Mouse (Mus musculus) gastrocnemius, postnatal 10 days (tissue): Measurements from ENCODE around the gene Polr2l. TPM values are rescaled to one million over a fixed set of nuclear protein-coding genes. Genes with fewer than 3 reads are reported as not detected.

Experiments
- DNase-seq: peaks from one replicate; pipeline ENCODE4 v3.0.0; 2021; ENCODE audit warnings: mixed read lengths
- total RNA-seq, 2 experiments: library from RNA; stranded (reverse); gene quantifications; 2 replicates each; pipeline ENCODE4 v1.2.3; 2021

The Polr2l gene
- total RNA-seq, 2 experiments from 2014 or later = 43.4 to 49.0 TPM

GRCm38 (mm10) chr7:141467230-141468030 lies 7.5 kb downstream of the Polr2l start, which contains the start of gene Cd151:
Gene Cd151, plus strand, starts transcription at chr7:141467392.
- peak; percentile 88 for DNase-seq

- DNase-seq = no peak
These were observed 8.3 kb downstream of the Polr2l start for GRCm38 (mm10) chr7:141466607-141467148.

- DNase-seq = peak; percentile 39
These were observed 8.9 kb downstream of the Polr2l start for GRCm38 (mm10) chr7:141466045-141466394.

- peak; percentile 54 for DNase-seq
These were observed 9.4 kb downstream of the Polr2l start for GRCm38 (mm10) chr7:141465388-141466044.

- peak; percentile 27 for DNase-seq
These were observed 10.2 kb downstream of the Polr2l start for GRCm38 (mm10) chr7:141464603-141465201.

- DNase-seq = no peak
These were observed 10.9 kb downstream of the Polr2l start for GRCm38 (mm10) chr7:141463824-141464602.

- peak; percentile 34 for DNase-seq
These were observed 12.6 kb downstream of the Polr2l start for GRCm38 (mm10) chr7:141462333-141462821.

- DNase-seq = peak; percentile 43
These were observed 13.2 kb downstream of the Polr2l start for GRCm38 (mm10) chr7:141461521-141462332.

- peak; percentile 29 for DNase-seq
These were observed 14.4 kb downstream of the Polr2l start, which contains the start of gene Cracr2b for GRCm38 (mm10) chr7:141460391-141461113. Gene Cracr2b, plus strand, starts transcription at chr7:141461094.

GRCm38 (mm10) chr7:141460001-141460390 lies 14.9 kb downstream of the Polr2l start:
- no peak for DNase-seq

- peak; percentile 27 for DNase-seq
These were observed 15.6 kb downstream of the Polr2l start for GRCm38 (mm10) chr7:141459301-141459711.

- DNase-seq = no peak
These were observed 16.3 kb downstream of the Polr2l start for GRCm38 (mm10) chr7:141458661-141459060.

- peak; percentile 69 for DNase-seq
These were observed 16.8 kb downstream of the Polr2l start for GRCm38 (mm10) chr7:141457986-141458660.

- no peak for DNase-seq
These were observed 17.7 kb downstream of the Polr2l start for GRCm38 (mm10) chr7:141457236-141457635.

- peak; percentile 16 for DNase-seq
These were observed 18.2 kb downstream of the Polr2l start for GRCm38 (mm10) chr7:141456739-141457138.

- DNase-seq = peak; percentile 56
These were observed 19.2 kb downstream of the Polr2l start for GRCm38 (mm10) chr7:141455610-141456314.

GRCm38 (mm10) chr7:141454967-141455551 lies 19.9 kb downstream of the Polr2l start, which contains the start of gene Pnpla2:
Gene Pnpla2, plus strand, starts transcription at chr7:141455198.
- DNase-seq = peak; percentile 97

- no peak for DNase-seq
These were observed 21.3 kb downstream of the Polr2l start for GRCm38 (mm10) chr7:141453636-141454035.
